Mouse (Mus musculus) stomach, embryonic 14.5 days (tissue): ENCODE measurements around the gene Slx1b. TPM values are rescaled to one million over a fixed set of nuclear protein-coding genes. Genes with fewer than 3 reads are reported as not detected.
A peak's percentile ranks its signal among the peaks of the same experiment; 100 is the strongest.

ENCODE experiments used
- ATAC-seq: fragments of 200-750 bp; cut with Nextera tagmentation; 2 replicates; pipeline ENCODE4 v1.8.0; 2017; ENCODE audit warnings: low read depth, moderate TSS enrichment; ENCODE audit not compliant: insufficient number of reproducible peaks, insufficient read depth, low FRiP score
- H3K27ac ChIP-seq: fragments of 300-500 bp; sonication (generic); 2 replicates; pipeline ENCODE4 v1.5.1; 2014; ENCODE audit warnings: mild to moderate bottlenecking, low read length, moderate library complexity, mixed read lengths
- H3K27me3 ChIP-seq: fragments of 300-500 bp; sonication (generic); 2 replicates; pipeline ENCODE4 v1.6.1; 2014; ENCODE audit warnings: low read length, control low read depth, mixed read lengths; ENCODE audit not compliant: control insufficient read depth, insufficient read depth
- H3K36me3 ChIP-seq: fragments of 300-500 bp; sonication (generic); 2 replicates; pipeline ENCODE4 v1.6.1; 2014; ENCODE audit warnings: mild to moderate bottlenecking, control low read depth, low read length, moderate library complexity, mixed read lengths; ENCODE audit not compliant: control insufficient read depth, insufficient read depth
- H3K4me1 ChIP-seq: fragments of 300-500 bp; sonication (generic); 2 replicates; pipeline ENCODE4 v1.6.1; 2014; ENCODE audit warnings: low read length, control low read depth, mixed read lengths; ENCODE audit not compliant: control insufficient read depth, insufficient read depth
- H3K4me2 ChIP-seq: fragments of 300-500 bp; sonication (generic); replicated peaks from 2 replicates; pipeline ENCODE4 v1.6.1; 2014; ENCODE audit warnings: low read depth, low read length, control low read depth
- H3K4me3 ChIP-seq: fragments of 300-500 bp; sonication (generic); 2 replicates; pipeline ENCODE4 v1.5.1; 2014; ENCODE audit warnings: low read depth, low read length, control low read depth
- H3K9ac ChIP-seq: fragments of 300-500 bp; sonication (generic); replicated peaks from 2 replicates; pipeline ENCODE4 v1.6.1; 2014; ENCODE audit warnings: low read depth, mild to moderate bottlenecking, control low read depth, low read length, moderate library complexity, mixed read lengths
- H3K9me3 ChIP-seq: fragments of 300-500 bp; sonication (generic); 2 replicates; pipeline ENCODE4 v1.6.1; 2016; ENCODE audit warnings: low read depth, low read length, control low read depth; ENCODE audit not compliant: control insufficient read depth
- WGBS: fragments of 180-500 bp; shearing (Covaris S2); extraction: QIAGEN DNeasy Blood & Tissue Kit; methylation state at CpG from one replicate; pipeline ENCODE4 v1.1.7; 2014; 5-methylcytosine and 5-hydroxymethylcytosine counted together
- polyA plus RNA-seq: library from polyadenylated mRNA; unstranded; fragments of >200 nt; fragmentation: Nextera tagmentation; extraction: Ambion mirVana; gene quantifications from 2 replicates; pipeline ENCODE4 v1.2.1, GENCODE M21; 2014

Gene Slx1b
- polyA plus RNA-seq, 1 experiment from 2014 or later: 8.4 TPM

- H3K4me1 ChIP-seq: peaks cover 14% of the 10 kb centered on the region
- H3K4me3 ChIP-seq: no peak overlapping the region
- no peaks in the 10 kb centered on the region for H3K9me3 ChIP-seq
- ATAC-seq: peak; percentile 67
- under 1% methylated on average over 11 of the region's 11 CpGs for WGBS
- no peak overlapping the region for H3K27ac ChIP-seq
- H3K4me2 ChIP-seq: peak overlapping the region; percentile 22; the same call in 1 of the 2 replicates
- 0 out of 2 replicates have a peak overlapping the region, but pooled peaks have one; percentile 6 for H3K9ac ChIP-seq
- H3K36me3 ChIP-seq: no peaks in the 10 kb centered on the region
- no peaks in the 10 kb centered on the region; the same call in 1 of the 2 replicates for H3K27me3 ChIP-seq
Observed at GRCm38 (mm10) chr7:126701070-126701469, 5.5 kb upstream of the Slx1b start.

GRCm38 (mm10) chr7:126700063-126701015, 4.8 kb upstream of the Slx1b start:
- H3K27me3 ChIP-seq: no peaks in the 10 kb centered on the region; the same call in 1 of the 2 replicates
- H3K9me3 ChIP-seq: no peaks in the 10 kb centered on the region
- no peak overlapping the region for H3K4me3 ChIP-seq
- H3K4me2 ChIP-seq: no peak overlapping the region
- no peak overlapping the region for H3K9ac ChIP-seq
- H3K4me1 ChIP-seq: peaks cover 14% of the 10 kb centered on the region
- WGBS: 84% methylated on average over 25 of the region's 25 CpGs
- H3K36me3 ChIP-seq: no peaks in the 10 kb centered on the region
- no peak overlapping the region for H3K27ac ChIP-seq
- ATAC-seq: no peak

GRCm38 (mm10) chr7:126697838-126698237, 2.3 kb upstream of the Slx1b start:
- H3K9ac ChIP-seq: no peak overlapping the region
- no peaks in the 10 kb centered on the region for H3K36me3 ChIP-seq
- no peak overlapping the region for H3K4me3 ChIP-seq
- 92% methylated on average over 8 of the region's 8 CpGs for WGBS
- ATAC-seq: no peak
- no peak overlapping the region for H3K4me2 ChIP-seq
- no peaks in the 10 kb centered on the region for H3K27me3 ChIP-seq
- H3K27ac ChIP-seq: no peak overlapping the region
- no peaks in the 10 kb centered on the region for H3K9me3 ChIP-seq
- peaks cover 6% of the 10 kb centered on the region; the same call in 1 of the 2 replicates for H3K4me1 ChIP-seq

- Histone ChIP-seq H3K4me2 (peak overlapping the region; percentile 95), H3K9me3 (no peaks in the 10 kb centered on the region), H3K27me3 (no peaks in the 10 kb centered on the region), H3K36me3 (peaks cover 6% of the 10 kb centered on the region; the same call in 1 of the 2 replicates), H3K4me1 (peaks cover 6% of the 10 kb centered on the region; the same call in 1 of the 2 replicates), H3K4me3 (peak overlapping the region; percentile 79), H3K9ac (peak overlapping the region; percentile 49; the same call in 1 of the 2 replicates), H3K27ac (no peak overlapping the region)
- WGBS: 85% methylated on average over 3 of the region's 3 CpGs
- ATAC-seq: no peak
Observed at GRCm38 (mm10) chr7:126696886-126697285, 1.3 kb upstream of the Slx1b start.

GRCm38 (mm10) chr7:126696303-126696702, 719 bp upstream of the Slx1b start:
- Histone ChIP-seq H3K4me1 (peaks cover 6% of the 10 kb centered on the region; the same call in 1 of the 2 replicates), H3K36me3 (peaks cover 7% of the 10 kb centered on the region), H3K27me3 (no peaks in the 10 kb centered on the region), H3K4me2 (peak overlapping the region; percentile 95), H3K4me3 (peak overlapping the region; percentile 79), H3K9ac (peak overlapping the region; percentile 49), H3K9me3 (no peaks in the 10 kb centered on the region), H3K27ac (no peak overlapping the region)
- no peak for ATAC-seq
- WGBS: 4% methylated on average over 17 of the region's 17 CpGs

GRCm38 (mm10) chr7:126695210-126695611, 373 bp downstream of the Slx1b start, which contains the start of gene Bola2:
Gene Bola2, plus strand, starts transcription at chr7:126695401.
- Histone ChIP-seq H3K9ac (peak within 1 kb of the TSS; percentile 77), H3K4me1 (peaks cover 6% of the 10 kb centered on the region; the same call in 1 of the 2 replicates), H3K9me3 (no peaks in the 10 kb centered on the region), H3K4me2 (peak within 1 kb of the TSS; percentile 95), H3K27me3 (no peaks in the 10 kb centered on the region), H3K27ac (peak within 1 kb of the TSS; percentile 96), H3K36me3 (peaks cover 14% of the 10 kb centered on the region), H3K4me3 (peak within 1 kb of the TSS; percentile 79)
- under 1% methylated on average over 31 of the region's 31 CpGs for WGBS
- peak; percentile 66 for ATAC-seq

- no peak for ATAC-seq
- no peak overlapping the region for H3K27ac ChIP-seq
- WGBS: 38% methylated on average over 10 of the region's 10 CpGs
Observed at GRCm38 (mm10) chr7:126694441-126695051, 1.0 kb downstream of the Slx1b start.

GRCm38 (mm10) chr7:126693781-126694180, 1.8 kb downstream of the Slx1b start:
- Histone ChIP-seq H3K4me2 (no peak overlapping the region), H3K9me3 (no peaks in the 10 kb centered on the region), H3K9ac (no peak overlapping the region), H3K4me1 (peaks cover 6% of the 10 kb centered on the region; the same call in 1 of the 2 replicates), H3K4me3 (no peak overlapping the region), H3K27me3 (no peaks in the 10 kb centered on the region), H3K36me3 (peaks cover 14% of the 10 kb centered on the region), H3K27ac (no peak overlapping the region)
- no peak for ATAC-seq
- 80% methylated on average over 7 of the region's 7 CpGs for WGBS

More at GRCm38 (mm10) chr7:126694441-126695051, 1.0 kb downstream of the Slx1b start:
- H3K27me3 ChIP-seq: no peaks in the 10 kb centered on the region
- H3K36me3 ChIP-seq: peaks cover 14% of the 10 kb centered on the region
- no peaks in the 10 kb centered on the region for H3K9me3 ChIP-seq
- peak overlapping the region; percentile 79 for H3K4me3 ChIP-seq
- peak overlapping the region; percentile 77; the same call in 1 of the 2 replicates for H3K9ac ChIP-seq
- peak overlapping the region; percentile 95 for H3K4me2 ChIP-seq
- H3K4me1 ChIP-seq: peaks cover 6% of the 10 kb centered on the region; the same call in 1 of the 2 replicates
